In genomic region chr4:95045133-95045532, GRCm38 (mm10) we compare ENCODE assay signal across 11 mouse cellular contexts. TPM values are rescaled to one million over a fixed set of nuclear protein-coding genes. Genes with fewer than 3 reads are reported as not detected.
DNase-seq lines count a peak whose midpoint lies in the region; ATAC-seq and TF ChIP-seq lines count a peak whose summit lies in the region.
"Had no signal": no experiment of that assay in that cellular context is flagged by ENCODE, and none has a peak within 500 bp of the region (broad histone marks: within the 10 kb centered on the region; RNA-seq: fewer than 3 reads in every experiment).

No protein-coding gene starts in this region.

- WGBS in intestine, postnatal 0 days, result 94% methylated on average over 1 of the region's 1 CpGs
- 75% methylated on average over 1 of the region's 1 CpGs for WGBS in intestine, embryonic 16.5 days
- WGBS in neural tube, embryonic 15.5 days, result 72% methylated on average over 1 of the region's 1 CpGs

- peak; percentile 21 for DNase-seq in thymus, postnatal 4 days
- DNase-seq in thymus, postnatal 36 days, result no peak
- DNase-seq in brain, adult 2 months (ENCODE audit: low read depth, low spot score), result peak; percentile 23
- no peak for DNase-seq in layer of hippocampus, postnatal 36 days
- DNase-seq: heart, postnatal 10 days; kidney, adult 8-10 months had no signal

- peak; percentile 68 for TF ChIP-seq CTCF in intestine, postnatal 0 days (IDR thresholded peaks at IDR 0.05; ENCODE audit: low read depth)

- no peak overlapping the region for H3K4me3 ChIP-seq in intestine, postnatal 0 days (ENCODE audit: low read depth, low read length)
- H3K4me3 ChIP-seq in intestine, embryonic 16.5 days (ENCODE audit: low read length), result no peak overlapping the region
- H3K4me3 ChIP-seq in neural tube, embryonic 15.5 days (replicated peaks), result no peak overlapping the region
- H3K4me3 ChIP-seq: stomach, embryonic 15.5 days had no signal

- no peaks in the 10 kb centered on the region for H3K4me1 ChIP-seq in intestine, postnatal 0 days (replicated peaks; ENCODE audit: control insufficient read depth, insufficient read depth, low read length)
- peaks cover 9% of the 10 kb centered on the region for H3K4me1 ChIP-seq in intestine, embryonic 16.5 days (ENCODE audit: control insufficient read depth, insufficient read depth, low read length)
- H3K4me1 ChIP-seq in neural tube, embryonic 15.5 days, result peaks cover 17% of the 10 kb centered on the region

- H3K27ac ChIP-seq in intestine, postnatal 0 days (ENCODE audit: low read depth, low read length), result no peak overlapping the region
- no peak overlapping the region for H3K27ac ChIP-seq in intestine, embryonic 16.5 days (ENCODE audit: low read length)
- no peak overlapping the region for H3K27ac ChIP-seq in neural tube, embryonic 15.5 days (replicated peaks)
- H3K27ac ChIP-seq: stomach, embryonic 15.5 days had no signal

- H3K27me3 ChIP-seq in intestine, postnatal 0 days (replicated peaks; ENCODE audit: control insufficient read depth, insufficient read depth, low read length), result no peaks in the 10 kb centered on the region
- H3K27me3 ChIP-seq in intestine, embryonic 16.5 days (replicated peaks; ENCODE audit: control insufficient read depth, insufficient read depth, low read length), result no peaks in the 10 kb centered on the region
- no peaks in the 10 kb centered on the region for H3K27me3 ChIP-seq in neural tube, embryonic 15.5 days (replicated peaks)
- H3K27me3 ChIP-seq: Patski; stomach, embryonic 15.5 days had no signal

- H3K9ac ChIP-seq in intestine, postnatal 0 days (ENCODE audit: low read depth, low read length), result no peak overlapping the region
- no peak overlapping the region for H3K9ac ChIP-seq in intestine, embryonic 16.5 days (ENCODE audit: low read depth, low read length)
- no peak overlapping the region for H3K9ac ChIP-seq in neural tube, embryonic 15.5 days (replicated peaks)
- H3K9ac ChIP-seq: stomach, embryonic 15.5 days had no signal

- H3K36me3 ChIP-seq in intestine, postnatal 0 days (ENCODE audit: control insufficient read depth, insufficient read depth), result no peaks in the 10 kb centered on the region
- H3K36me3 ChIP-seq in intestine, embryonic 16.5 days (ENCODE audit: control insufficient read depth, insufficient read depth, low read length), result no peaks in the 10 kb centered on the region
- no peaks in the 10 kb centered on the region for H3K36me3 ChIP-seq in neural tube, embryonic 15.5 days
- H3K36me3 ChIP-seq: stomach, embryonic 15.5 days had no signal

- H3K4me2 ChIP-seq in intestine, postnatal 0 days (replicated peaks; ENCODE audit: low read depth), result no peak overlapping the region
- no peak overlapping the region for H3K4me2 ChIP-seq in intestine, embryonic 16.5 days (ENCODE audit: low read depth, low read length)
- H3K4me2 ChIP-seq in neural tube, embryonic 15.5 days, result no peak overlapping the region
- H3K4me2 ChIP-seq: stomach, embryonic 15.5 days had no signal

- no peak for ATAC-seq in intestine, postnatal 0 days
- ATAC-seq in intestine, embryonic 16.5 days, result no peak
- ATAC-seq in neural tube, embryonic 15.5 days (ENCODE audit: low FRiP score), result no peak
- ATAC-seq: Patski had no signal

- no peaks in the 10 kb centered on the region for H3K9me3 ChIP-seq in intestine, postnatal 0 days (ENCODE audit: control insufficient read depth)
- no peaks in the 10 kb centered on the region for H3K9me3 ChIP-seq in intestine, embryonic 16.5 days (ENCODE audit: control insufficient read depth, low read length)
- H3K9me3 ChIP-seq in neural tube, embryonic 15.5 days (replicated peaks), result no peaks in the 10 kb centered on the region
- H3K9me3 ChIP-seq: stomach, embryonic 15.5 days had no signal

RNA-seq across cellular contexts. Expression of gene Jun, which starts 6.9 kb away (rescaled TPM):
- 58.3 and 63.2 TPM in 2 replicates for polyA plus RNA-seq in intestine, postnatal 0 days (2015; fragmentation: Nextera tagmentation; extraction: Ambion mirVana)
- 68.6 and 74.6 TPM in 2 replicates for polyA plus RNA-seq in intestine, embryonic 16.5 days (2015; fragmentation: Nextera tagmentation; extraction: Ambion mirVana)
- total RNA-seq in layer of hippocampus, postnatal 36 days (2021), result 100 to 1,000 TPM; 108 to 114 TPM
- polyA plus RNA-seq in neural tube, embryonic 15.5 days (2015; fragmentation: Nextera tagmentation; extraction: Ambion mirVana), result 73.8 and 75.5 TPM in 2 replicates

Comparison
In these comparisons a context has a peak if more than half of its experiments do, and no peak if none do; other contexts are left out.
1. DNase-seq: peak in thymus, postnatal 4 days (single experiment) and brain, adult 2 months (single experiment); none in thymus, postnatal 36 days (0 of 2) and layer of hippocampus, postnatal 36 days (0 of 2).